Mouse (Mus musculus): Measurements from ENCODE around the gene Ccdc159. TPM values are rescaled to one million over a fixed set of nuclear protein-coding genes. Genes with fewer than 3 reads are reported as not detected.
A peak's percentile ranks its signal among the peaks of the same experiment; 100 is the strongest.

Gene Ccdc159
- total and polyA plus RNA-seq, 3 experiments = 3.0 to 4.9 (median 3.4) TPM

DNA sequence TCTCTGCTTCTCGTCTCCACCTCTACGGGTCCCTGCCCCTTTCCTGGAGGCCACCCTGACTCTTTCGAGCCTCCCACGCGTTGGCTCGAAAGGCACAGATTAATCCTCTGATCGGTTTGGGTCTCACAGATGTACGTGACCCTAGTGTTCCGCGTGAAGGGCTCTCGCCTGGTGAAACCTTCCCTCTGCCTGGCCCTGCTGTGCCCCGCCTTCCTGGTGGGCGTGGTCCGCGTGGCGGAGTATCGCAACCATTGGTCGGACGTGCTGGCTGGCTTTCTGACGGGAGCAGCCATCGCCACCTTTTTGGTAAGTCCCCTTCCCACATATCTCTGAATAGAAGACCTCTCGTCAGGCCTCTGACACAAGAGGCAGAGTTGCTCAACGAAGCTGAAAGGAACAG, 17.0 kb downstream of the Ccdc159 start:
- Histone ChIP-seq H3K4me1 (ENCODE audit: control insufficient read depth, insufficient read depth, low read length) (no peaks in the 10 kb centered on the region), H3K9ac (ENCODE audit: low read depth, low read length) (no peak overlapping the region), H3K4me3 (no peak overlapping the region), H3K27me3 (ENCODE audit: control insufficient read depth, insufficient read depth, low read length) (peaks cover 5% of the 10 kb centered on the region), H3K36me3 (ENCODE audit: control insufficient read depth, insufficient read depth, low read length) (no peaks in the 10 kb centered on the region), H3K27ac (no peak overlapping the region), H3K79me2 (replicated peaks; ENCODE audit: control insufficient read depth, insufficient read depth, low read length) (no peaks in the 10 kb centered on the region)
- 15% methylated on average over 23 of the region's 23 CpGs for WGBS
- intact Hi-C loops (cut with DNase I) = no loop called here
- no peak for DNase-seq
- no peak for TF ChIP-seq EP300 (IDR thresholded peaks at IDR 0.05; ENCODE audit: insufficient read depth, low read depth, low read length)
- TF ChIP-seq CTCF (IDR thresholded peaks at IDR 0.05) = no peak
- no peak for TF ChIP-seq POLR2A (IDR thresholded peaks at IDR 0.05; ENCODE audit: insufficient read depth, low read depth, low read length)

DNA sequence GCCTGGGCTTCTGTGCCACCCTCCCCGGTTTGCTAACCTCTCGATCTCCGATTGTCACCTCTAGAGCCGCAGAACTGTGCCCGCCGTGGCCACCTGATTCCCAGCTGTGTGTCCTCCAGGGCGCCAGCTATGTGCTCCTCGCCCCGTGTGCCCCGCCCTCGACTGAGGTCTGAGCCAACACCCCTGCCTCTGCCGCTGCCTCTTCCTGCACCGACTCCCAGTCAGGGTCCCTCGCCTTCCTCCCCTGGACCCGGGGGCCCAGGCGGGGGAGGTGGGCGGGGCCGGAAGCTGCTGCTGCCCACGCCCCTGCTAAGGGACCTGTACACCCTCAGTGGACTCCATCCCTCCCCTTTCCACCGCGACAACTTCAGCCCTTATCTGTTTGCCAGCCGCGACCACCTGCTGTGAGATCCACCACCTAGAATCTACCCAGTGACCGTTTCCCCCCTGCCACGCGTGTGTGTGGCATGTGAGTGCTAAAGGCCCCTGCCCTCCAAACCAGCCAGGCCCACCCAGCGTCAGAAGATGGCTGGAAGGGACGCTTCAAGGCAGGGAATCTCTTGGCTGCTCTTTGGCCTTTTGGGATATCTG, 20.4 kb downstream of the Ccdc159 start:
- intact Hi-C loops (cut with DNase I) = no loop called here
- Histone ChIP-seq H3K79me2 (replicated peaks; ENCODE audit: control insufficient read depth, insufficient read depth, low read length) (no peaks in the 10 kb centered on the region), H3K4me1 (ENCODE audit: control insufficient read depth, insufficient read depth, low read length) (no peaks in the 10 kb centered on the region), H3K27me3 (ENCODE audit: control insufficient read depth, insufficient read depth, low read length) (peaks cover 5% of the 10 kb centered on the region), H3K36me3 (ENCODE audit: control insufficient read depth, insufficient read depth, low read length) (no peaks in the 10 kb centered on the region), H3K9ac (ENCODE audit: low read depth, low read length) (no peak overlapping the region), H3K27ac (no peak overlapping the region), H3K4me3 (no peak overlapping the region)
- 8% methylated on average over 28 of the region's 28 CpGs for WGBS
- no peak for TF ChIP-seq CTCF (IDR thresholded peaks at IDR 0.05)
- no peak for TF ChIP-seq EP300 (IDR thresholded peaks at IDR 0.05; ENCODE audit: insufficient read depth, low read depth, low read length)
- TF ChIP-seq POLR2A (IDR thresholded peaks at IDR 0.05; ENCODE audit: insufficient read depth, low read depth, low read length) = no peak
- no peak for DNase-seq

DNA sequence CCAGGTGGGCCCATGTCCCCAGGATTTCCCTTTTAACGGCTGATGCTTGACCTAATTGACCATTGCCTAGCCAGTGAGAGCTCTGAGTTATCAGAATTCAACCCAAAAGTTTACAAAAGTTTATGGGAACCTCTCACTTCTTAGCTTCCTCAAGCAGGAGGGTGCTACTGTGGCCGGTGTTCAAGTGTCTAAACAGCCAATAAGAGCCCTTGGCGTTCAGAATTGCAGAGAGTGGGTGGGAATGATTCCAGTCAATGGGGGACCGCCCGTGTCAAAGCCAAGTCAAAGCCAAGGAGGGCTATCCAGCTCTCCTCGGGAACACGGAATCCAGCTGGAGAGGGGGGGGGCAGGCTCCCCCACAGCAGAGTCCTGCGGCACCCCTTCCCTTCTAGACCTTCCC, 20.9 kb downstream of the Ccdc159 start:
- Histone ChIP-seq H3K79me2 (replicated peaks; ENCODE audit: control insufficient read depth, insufficient read depth, low read length) (no peaks in the 10 kb centered on the region), H3K4me1 (ENCODE audit: control insufficient read depth, insufficient read depth, low read length) (no peaks in the 10 kb centered on the region), H3K36me3 (ENCODE audit: control insufficient read depth, insufficient read depth, low read length) (no peaks in the 10 kb centered on the region), H3K4me3 (no peak overlapping the region), H3K27me3 (ENCODE audit: control insufficient read depth, insufficient read depth, low read length) (peaks cover 5% of the 10 kb centered on the region), H3K27ac (no peak overlapping the region), H3K9ac (ENCODE audit: low read depth, low read length) (no peak overlapping the region)
- no peak for DNase-seq
- TF ChIP-seq EP300 (IDR thresholded peaks at IDR 0.05; ENCODE audit: insufficient read depth, low read depth, low read length) (no peak), CTCF (IDR thresholded peaks at IDR 0.05) (no peak), POLR2A (IDR thresholded peaks at IDR 0.05; ENCODE audit: insufficient read depth, low read depth, low read length) (no peak)
- intact Hi-C loops (cut with DNase I) = no loop called here
- 46% methylated on average over 8 of the region's 8 CpGs for WGBS

DNA sequence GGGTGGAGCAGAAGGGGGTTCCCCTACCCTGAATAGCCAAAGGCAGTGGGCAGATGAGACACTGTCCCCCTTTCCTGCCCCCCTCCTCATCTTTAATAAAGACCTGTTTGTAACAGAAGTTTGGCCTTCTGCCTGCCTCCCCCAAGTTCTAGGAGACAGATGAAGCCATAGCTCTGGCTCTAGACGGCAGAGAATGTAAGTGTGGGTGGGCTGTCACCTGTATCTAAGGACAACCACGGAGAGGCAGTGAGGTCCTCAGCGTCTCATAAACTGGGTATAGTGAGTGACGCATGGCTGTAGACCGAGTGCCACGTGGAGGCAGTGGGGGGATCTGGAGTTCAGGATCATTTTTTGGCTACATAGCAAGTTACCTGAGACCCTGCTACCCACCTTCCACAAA, 21.5 kb downstream of the Ccdc159 start:
- Histone ChIP-seq H3K4me1 (ENCODE audit: control insufficient read depth, insufficient read depth, low read length) (no peaks in the 10 kb centered on the region), H3K9ac (ENCODE audit: low read depth, low read length) (no peak overlapping the region), H3K27me3 (ENCODE audit: control insufficient read depth, insufficient read depth, low read length) (peaks cover 2% of the 10 kb centered on the region; the same call in 1 of the 2 replicates), H3K79me2 (replicated peaks; ENCODE audit: control insufficient read depth, insufficient read depth, low read length) (no peaks in the 10 kb centered on the region), H3K36me3 (ENCODE audit: control insufficient read depth, insufficient read depth, low read length) (no peaks in the 10 kb centered on the region), H3K27ac (no peak overlapping the region), H3K4me3 (no peak overlapping the region)
- intact Hi-C loops (cut with DNase I) = no loop called here
- 63% methylated on average over 6 of the region's 6 CpGs for WGBS
- TF ChIP-seq POLR2A (IDR thresholded peaks at IDR 0.05; ENCODE audit: insufficient read depth, low read depth, low read length) = no peak
- TF ChIP-seq CTCF (IDR thresholded peaks at IDR 0.05) = no peak
- no peak for TF ChIP-seq EP300 (IDR thresholded peaks at IDR 0.05; ENCODE audit: insufficient read depth, low read depth, low read length)
- DNase-seq = no peak

DNA sequence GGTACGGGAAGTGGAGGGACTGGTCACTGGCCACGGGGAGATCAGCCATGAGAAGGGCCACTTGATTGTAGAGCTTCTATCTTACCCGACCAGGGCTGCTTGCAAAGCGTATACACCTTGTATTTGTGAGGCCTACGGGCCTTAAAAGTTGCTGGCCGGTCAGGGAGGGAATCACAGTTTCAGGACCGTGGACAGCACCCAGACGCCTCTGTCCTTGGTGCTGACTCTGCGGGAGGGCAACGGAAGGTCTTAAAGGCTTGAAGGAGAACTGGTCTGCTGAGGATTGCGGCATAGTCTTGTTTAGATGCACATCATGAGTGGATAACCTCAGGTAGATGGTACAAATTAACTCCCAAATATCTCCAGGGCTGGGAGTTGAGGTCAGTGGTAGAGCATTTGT, 23.1 kb downstream of the Ccdc159 start:
- peaks cover 2% of the 10 kb centered on the region; the same call in 1 of the 2 replicates for H3K27me3 ChIP-seq (ENCODE audit: control insufficient read depth, insufficient read depth, low read length)
- DNase-seq = peak; percentile 57 to 87
- TF ChIP-seq CTCF (IDR thresholded peaks at IDR 0.05) (no peak), EP300 (IDR thresholded peaks at IDR 0.05; ENCODE audit: insufficient read depth, low read depth, low read length) (peak; percentile 84; the same call in 1 of the 2 replicates), POLR2A (IDR thresholded peaks at IDR 0.05; ENCODE audit: insufficient read depth, low read depth, low read length) (no peak)
- H3K27ac ChIP-seq = no peak overlapping the region
- 15% methylated on average over 11 of the region's 11 CpGs for WGBS
- no peaks in the 10 kb centered on the region for H3K79me2 ChIP-seq (replicated peaks; ENCODE audit: control insufficient read depth, insufficient read depth, low read length)
- H3K4me3 ChIP-seq = no peak overlapping the region
- H3K4me1 ChIP-seq (ENCODE audit: control insufficient read depth, insufficient read depth, low read length) = no peaks in the 10 kb centered on the region
- H3K36me3 ChIP-seq (ENCODE audit: control insufficient read depth, insufficient read depth, low read length) = no peaks in the 10 kb centered on the region
- no peak overlapping the region for H3K9ac ChIP-seq (ENCODE audit: low read depth, low read length)
- intact Hi-C loops (cut with DNase I) = no loop called here

DNA sequence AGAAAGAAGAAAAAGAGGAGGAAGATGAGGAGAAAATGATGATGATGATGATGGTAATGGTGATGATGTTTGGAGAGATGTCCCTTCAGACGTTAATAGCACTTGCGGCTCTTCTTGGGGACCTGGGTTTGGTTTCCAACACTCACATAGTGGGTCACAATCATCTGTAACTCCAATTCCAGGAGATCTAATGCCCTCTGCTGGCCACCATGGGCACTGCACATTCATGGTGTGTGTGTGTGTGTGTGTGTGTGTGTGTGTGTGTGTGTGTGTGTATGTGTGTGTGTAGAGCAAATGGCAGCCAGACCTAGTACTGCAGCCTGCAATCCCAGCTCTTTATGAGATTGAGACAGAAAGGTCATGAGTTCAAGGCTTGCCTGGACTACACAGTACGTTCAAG, 24.7 kb downstream of the Ccdc159 start:
- Histone ChIP-seq H3K27me3 (ENCODE audit: control insufficient read depth, insufficient read depth, low read length) (peaks cover 2% of the 10 kb centered on the region; the same call in 1 of the 2 replicates), H3K27ac (no peak overlapping the region), H3K9ac (ENCODE audit: low read depth, low read length) (no peak overlapping the region), H3K36me3 (ENCODE audit: control insufficient read depth, insufficient read depth, low read length) (no peaks in the 10 kb centered on the region), H3K4me1 (ENCODE audit: control insufficient read depth, insufficient read depth, low read length) (no peaks in the 10 kb centered on the region), H3K4me3 (no peak overlapping the region), H3K79me2 (replicated peaks; ENCODE audit: control insufficient read depth, insufficient read depth, low read length) (no peaks in the 10 kb centered on the region)
- TF ChIP-seq EP300 (IDR thresholded peaks at IDR 0.05; ENCODE audit: insufficient read depth, low read depth, low read length) (no peak), POLR2A (IDR thresholded peaks at IDR 0.05; ENCODE audit: insufficient read depth, low read depth, low read length) (no peak), CTCF (IDR thresholded peaks at IDR 0.05) (0 out of 2 replicates have a peak, but pooled peaks have one; percentile 20)
- intact Hi-C loops (cut with DNase I) = no loop called here
- 73% methylated on average over 3 of the region's 3 CpGs for WGBS
- no peak for DNase-seq

Measured in heart, adult 2 months (tissue).